Mouse (Mus musculus) brain, embryonic 14.5 days (tissue): ENCODE measurements around the gene Prl7a1. TPM values are rescaled to one million over a fixed set of nuclear protein-coding genes. Genes with fewer than 3 reads are reported as not detected.

Source experiments
- DNase-seq: peaks from one replicate; pipeline ENCODE4 v3.0.0-alpha.2; 2011; ENCODE audit warnings: low read depth
- CTCF ChIP-seq: fragments of 200-500 bp; IDR thresholded peaks from 2 replicates; pipeline ENCODE4 v1.5.1; 2012; ENCODE audit warnings: inconsistent platforms, mild to moderate bottlenecking, moderate library complexity, borderline replicate concordance; ENCODE audit not compliant: insufficient read depth, insufficient read length; ENCODE audit errors: extremely low read depth
- POLR2A ChIP-seq: fragments of 200-500 bp; IDR thresholded peaks from 2 replicates; pipeline ENCODE4 v1.6.1; 2012; ENCODE audit warnings: mild to moderate bottlenecking, inconsistent platforms, borderline replicate concordance; ENCODE audit not compliant: poor library complexity, insufficient read depth, insufficient read length, severe bottlenecking; ENCODE audit errors: extremely low read depth
- polyA plus RNA-seq: library from polyadenylated mRNA; depleted of rRNA; stranded (reverse); fragments of >200 nt; gene quantifications from 2 replicates; pipeline ENCODE4 v1.2.3, GENCODE M21; 2012; rRNA removed

Prl7a1 gene
- polyA plus RNA-seq, result 0.18 and 0.33 TPM in 2 replicates

DNA sequence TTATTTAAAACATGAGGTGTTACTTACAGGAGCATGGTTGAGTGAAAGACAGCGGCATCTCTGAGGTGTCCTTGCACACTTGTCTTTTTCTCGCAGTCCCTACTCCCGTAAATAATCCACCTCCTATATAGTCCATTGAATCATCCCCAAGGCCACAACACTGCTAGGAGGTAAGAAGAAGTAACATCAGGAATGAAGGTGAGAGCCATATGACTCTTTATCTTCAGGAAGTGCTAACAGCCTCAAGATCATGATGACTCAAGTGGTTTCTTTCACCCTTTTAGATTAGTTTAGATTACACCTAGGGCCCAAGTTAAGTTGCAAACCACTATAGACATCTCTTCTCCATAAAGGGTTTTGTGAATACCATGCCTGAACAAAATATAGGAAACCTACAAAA is at the start of gene Prl7a1:
Prl7a1 (minus strand) TSS at position 101 of the 400 bp plus-strand sequence.
- no peak for DNase-seq
- no peak for TF ChIP-seq CTCF
- no peak for TF ChIP-seq POLR2A

GRCm38 (mm10) chr13:27667936-27668335 is 25.6 kb upstream of the Prl7a1 start, which contains the start of gene Prl7a2:
Gene Prl7a2, minus strand, starts transcription at chr13:27668036.
- TF ChIP-seq CTCF, result no peak
- TF ChIP-seq POLR2A, result no peak
- no peak for DNase-seq

GRCm38 (mm10) chr13:27660747-27661146 is 18.5 kb upstream of the Prl7a1 start:
- DNase-seq, result no peak

GRCm38 (mm10) chr13:27610482-27610881 is 31.8 kb downstream of the Prl7a1 start, which contains the start of gene Prl7b1:
Gene Prl7b1, minus strand, starts transcription at chr13:27610582.
- no peak for DNase-seq
- TF ChIP-seq CTCF (no peak), POLR2A (no peak)

More at GRCm38 (mm10) chr13:27660747-27661146, 18.5 kb upstream of the Prl7a1 start:
- TF ChIP-seq CTCF (no peak), POLR2A (no peak)

Other genes with a start within 250 kb of the Prl7a1 start
- gene Prl8a6, start 203.8 kb downstream of the Prl7a1 start, polyA plus RNA-seq, result not detected in 2 replicates
- not detected in 2 replicates for gene Prl8a8, start 129.3 kb downstream of the Prl7a1 start, polyA plus RNA-seq
- gene Prl8a9, start 77.9 kb downstream of the Prl7a1 start, polyA plus RNA-seq, result 0.21 and 0.37 TPM in 2 replicates
- gene Prl8a1, start 60.3 kb downstream of the Prl7a1 start, polyA plus RNA-seq, result not detected in 2 replicates
- gene Prl7b1, start 31.9 kb downstream of the Prl7a1 start, polyA plus RNA-seq, result not detected in 2 replicates
- gene Prl7a2, start 25.5 kb upstream of the Prl7a1 start, polyA plus RNA-seq, result not detected in 2 replicates
- 0.07 and 0.09 TPM in 2 replicates for gene Prl7d1, start 74.2 kb upstream of the Prl7a1 start, polyA plus RNA-seq
- not detected in 2 replicates for gene Prl7c1, start 138.3 kb upstream of the Prl7a1 start, polyA plus RNA-seq
- gene Prl2a1, start 159.2 kb upstream of the Prl7a1 start, polyA plus RNA-seq, result 0.10 TPM in 1 of 2 replicates, not detected in the other
- not detected in 2 replicates for gene Prl2c1, start 206.8 kb upstream of the Prl7a1 start, polyA plus RNA-seq